Mouse (Mus musculus): ENCODE results near the gene Rbpms2.

GRCm38 (mm10) chr9:65636926-65637325 lies 7.5 kb downstream of the Rbpms2 start:
- TF ChIP-seq CTCF (IDR thresholded peaks at IDR 0.05) (no peak), EP300 (IDR thresholded peaks at IDR 0.05) (no peak)

Measured in lung, postnatal 0 days (tissue).